Mouse (Mus musculus) forebrain, embryonic 13.5 days (tissue): ENCODE measurements around the gene Tex11. TPM values are rescaled to one million over a fixed set of nuclear protein-coding genes. Genes with fewer than 3 reads are reported as not detected.

Experiments used
- ATAC-seq: fragments of 200-750 bp; cut with Nextera tagmentation; 2 replicates; pipeline ENCODE4 v1.8.0; 2017
- H3K27ac ChIP-seq: fragments of 300-500 bp; sonication (generic); 2 replicates; pipeline ENCODE4 v1.5.1; 2015; ENCODE audit warnings: inconsistent platforms, mild to moderate bottlenecking, moderate library complexity
- H3K27me3 ChIP-seq: fragments of 300-500 bp; sonication (generic); 2 replicates; pipeline ENCODE4 v1.6.1; 2015; ENCODE audit warnings: mild to moderate bottlenecking, inconsistent platforms
- H3K36me3 ChIP-seq: fragments of 300-500 bp; sonication (generic); 2 replicates; pipeline ENCODE4 v1.6.1; 2015; ENCODE audit warnings: mild to moderate bottlenecking, inconsistent platforms; ENCODE audit not compliant: poor library complexity, severe bottlenecking
- H3K4me1 ChIP-seq: fragments of 300-500 bp; sonication (generic); 2 replicates; pipeline ENCODE4 v1.6.1; 2015; ENCODE audit warnings: inconsistent platforms
- H3K4me2 ChIP-seq: fragments of 300-500 bp; sonication (generic); 2 replicates; pipeline ENCODE4 v1.6.1; 2015; ENCODE audit warnings: inconsistent platforms, mild to moderate bottlenecking, moderate library complexity
- H3K4me3 ChIP-seq: fragments of 300-500 bp; sonication (generic); 2 replicates; pipeline ENCODE4 v1.5.1; 2015; ENCODE audit warnings: mild to moderate bottlenecking, inconsistent platforms
- H3K9ac ChIP-seq: fragments of 300-500 bp; sonication (generic); 2 replicates; pipeline ENCODE4 v1.6.1; 2015; ENCODE audit warnings: mild to moderate bottlenecking, inconsistent platforms
- H3K9me3 ChIP-seq: fragments of 300-500 bp; sonication (generic); replicated peaks from 2 replicates; pipeline ENCODE4 v1.6.1; 2016; ENCODE audit warnings: inconsistent platforms
- WGBS: fragments of 180-500 bp; shearing (Covaris S2); methylation state at CpG from one replicate; pipeline ENCODE4 v1.1.7; 2015; 5-methylcytosine and 5-hydroxymethylcytosine counted together
- polyA plus RNA-seq: library from polyadenylated mRNA; unstranded; fragments of >200 nt; fragmentation: Nextera tagmentation; extraction: Ambion mirVana; gene quantifications from 2 replicates; pipeline ENCODE4 v1.2.1, GENCODE M21; 2015

Gene Tex11
- polyA plus RNA-seq, 1 experiment from 2014 or later: not detected

DNA sequence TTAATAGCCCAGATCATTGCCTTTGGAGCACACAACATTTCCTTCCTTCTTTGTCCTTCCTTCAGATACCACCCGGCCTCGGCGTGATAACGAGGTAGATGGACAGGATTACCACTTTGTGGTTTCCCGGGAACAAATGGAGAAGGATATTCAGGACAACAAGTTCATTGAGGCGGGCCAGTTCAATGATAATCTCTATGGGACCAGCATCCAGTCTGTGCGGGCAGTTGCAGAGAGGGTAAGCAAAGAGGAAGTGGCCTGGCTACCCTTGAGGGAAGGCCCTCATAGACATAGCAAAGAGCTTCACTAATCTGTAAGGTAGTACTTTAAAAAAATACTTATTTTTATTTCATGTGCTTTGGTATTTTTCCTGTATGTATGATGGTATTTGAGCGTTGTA lies 245.3 kb downstream of the Tex11 start:
- Histone ChIP-seq H3K4me1 (no peaks in the 10 kb centered on the region), H3K9ac (no peak overlapping the region), H3K4me2 (no peak overlapping the region), H3K9me3 (no peaks in the 10 kb centered on the region), H3K27ac (no peak overlapping the region), H3K36me3 (peaks cover 88% of the 10 kb centered on the region), H3K4me3 (no peak overlapping the region), H3K27me3 (no peaks in the 10 kb centered on the region)
- 61% methylated on average over 8 of the region's 8 CpGs for WGBS
- no peak for ATAC-seq

DNA sequence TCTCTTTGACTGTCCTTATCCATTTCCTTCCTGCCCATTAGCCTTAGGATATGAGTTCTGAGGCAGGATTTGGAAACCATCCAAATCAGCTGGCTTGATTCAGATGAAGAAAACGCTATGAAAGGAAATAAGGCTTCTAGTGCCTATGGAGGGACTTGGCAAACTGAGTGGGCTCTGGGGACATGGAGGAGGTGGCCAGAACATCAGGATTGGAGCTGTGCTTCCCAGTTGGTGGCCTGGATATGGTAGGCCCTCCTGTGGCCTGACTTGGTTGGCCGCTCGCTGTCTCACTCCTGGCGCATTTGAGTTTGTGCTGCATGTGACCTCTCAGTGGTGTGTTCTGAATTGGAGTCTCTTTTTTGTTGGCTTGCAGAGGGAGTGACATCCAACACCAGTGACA lies 248.3 kb downstream of the Tex11 start:
- no peaks in the 10 kb centered on the region for H3K9me3 ChIP-seq

DNA sequence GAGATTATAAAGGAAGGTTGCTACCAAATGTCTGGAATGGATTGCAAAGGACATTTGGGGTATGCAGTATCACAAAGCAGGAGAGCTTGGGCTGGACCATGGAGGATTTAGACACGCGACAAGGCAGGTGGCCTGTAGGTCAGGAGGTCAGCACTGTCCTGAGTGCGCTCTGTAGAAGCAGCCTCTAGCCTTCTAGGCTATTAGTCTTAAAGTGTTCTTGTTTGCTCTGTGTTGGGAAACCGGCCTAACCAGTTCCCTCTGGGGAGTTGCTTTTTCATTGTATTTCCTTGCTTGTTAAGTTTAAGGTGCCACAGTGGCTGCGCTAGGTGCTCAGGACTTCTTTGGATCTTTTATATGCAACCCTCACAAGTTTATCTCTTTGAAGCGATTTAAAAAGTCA lies 257.4 kb downstream of the Tex11 start:
- H3K27me3 ChIP-seq: no peaks in the 10 kb centered on the region
- no peaks in the 10 kb centered on the region for H3K4me1 ChIP-seq
- WGBS: 80% methylated on average over 6 of the region's 6 CpGs
- H3K36me3 ChIP-seq: peaks cover 24% of the 10 kb centered on the region
- H3K4me2 ChIP-seq: no peak overlapping the region
- H3K27ac ChIP-seq: no peak overlapping the region
- H3K9me3 ChIP-seq: no peaks in the 10 kb centered on the region
- no peak overlapping the region for H3K4me3 ChIP-seq
- H3K9ac ChIP-seq: no peak overlapping the region
- ATAC-seq: no peak

More for the DNA sequence above, 248.3 kb downstream of the Tex11 start:
- no peak overlapping the region for H3K4me3 ChIP-seq
- no peak overlapping the region for H3K4me2 ChIP-seq
- no peak for ATAC-seq
- H3K27ac ChIP-seq: no peak overlapping the region
- no peaks in the 10 kb centered on the region for H3K27me3 ChIP-seq
- H3K9ac ChIP-seq: no peak overlapping the region
- H3K4me1 ChIP-seq: no peaks in the 10 kb centered on the region
- H3K36me3 ChIP-seq: peaks cover 90% of the 10 kb centered on the region
- 72% methylated on average over 4 of the region's 4 CpGs for WGBS

DNA sequence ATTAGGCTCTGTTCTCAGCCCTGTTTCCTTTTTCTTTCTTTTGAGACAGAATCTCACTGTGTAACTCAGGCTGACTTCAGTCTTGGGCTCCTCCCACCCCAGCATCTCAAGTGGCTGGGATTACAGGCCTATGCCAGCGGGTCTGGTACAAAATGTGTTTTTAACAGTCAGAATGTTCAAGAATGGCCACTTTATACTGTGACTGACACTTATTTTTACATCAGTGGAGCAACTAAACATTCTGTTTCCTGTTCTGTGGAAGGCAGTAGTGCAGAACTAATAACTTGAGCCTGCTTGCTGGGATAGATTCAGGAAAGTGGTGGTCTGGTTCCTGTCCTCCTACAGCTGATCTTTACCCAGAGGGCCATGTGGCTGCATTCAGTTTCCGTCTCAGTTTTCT lies 258.8 kb downstream of the Tex11 start:
- WGBS: 30% methylated on average over 2 of the region's 2 CpGs
- ATAC-seq: peak; percentile 54; the same call in 1 of the 2 replicates

DNA sequence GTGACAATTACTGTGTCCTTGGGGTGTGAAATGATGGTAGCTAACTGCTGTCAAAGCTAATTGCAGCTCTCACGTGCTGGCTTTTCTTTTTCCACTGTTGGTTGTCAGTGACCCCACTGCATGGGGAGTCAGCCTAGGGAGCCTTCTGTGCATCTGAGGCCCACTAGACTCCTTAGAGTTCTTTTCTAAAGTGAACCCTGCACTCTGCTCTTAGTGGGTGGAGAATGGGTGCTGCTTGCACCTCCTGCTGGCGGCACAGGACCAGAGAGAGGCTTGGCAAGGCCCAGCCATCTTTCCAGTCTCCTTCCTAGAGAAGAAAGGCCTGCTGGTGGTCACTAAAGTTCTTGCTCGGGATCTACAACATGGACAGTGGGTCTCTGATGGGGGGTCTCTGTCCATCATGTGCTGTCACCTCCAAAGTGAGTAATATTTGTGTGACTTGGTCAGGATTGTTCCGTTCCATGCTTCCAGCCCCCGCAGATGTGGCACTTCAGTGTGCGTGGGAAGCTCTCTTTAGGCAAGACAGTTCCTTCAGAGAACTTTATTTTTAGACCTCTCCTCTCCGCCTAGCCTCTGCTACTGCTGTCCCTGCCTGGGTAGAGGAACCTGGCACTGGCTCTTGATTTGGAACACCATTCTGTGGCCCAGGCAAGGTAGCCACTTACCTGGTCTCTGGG lies 261.5 kb downstream of the Tex11 start:
- H3K27me3 ChIP-seq: no peaks in the 10 kb centered on the region
- WGBS: 80% methylated on average over 7 of the region's 7 CpGs
- no peak overlapping the region for H3K4me2 ChIP-seq
- no peak overlapping the region for H3K9ac ChIP-seq
- ATAC-seq: peak; percentile 20; the same call in 1 of the 2 replicates
- peaks cover 14% of the 10 kb centered on the region; the same call in 1 of the 2 replicates for H3K4me1 ChIP-seq
- H3K9me3 ChIP-seq: no peaks in the 10 kb centered on the region
- peaks cover 10% of the 10 kb centered on the region for H3K36me3 ChIP-seq
- H3K4me3 ChIP-seq: no peak overlapping the region
- H3K27ac ChIP-seq: no peak overlapping the region

More for the DNA sequence above, 258.8 kb downstream of the Tex11 start:
- no peak overlapping the region for H3K4me3 ChIP-seq
- H3K27me3 ChIP-seq: no peaks in the 10 kb centered on the region
- no peak overlapping the region for H3K27ac ChIP-seq
- peaks cover 6% of the 10 kb centered on the region; the same call in 1 of the 2 replicates for H3K4me1 ChIP-seq
- peaks cover 13% of the 10 kb centered on the region for H3K36me3 ChIP-seq
- H3K9ac ChIP-seq: no peak overlapping the region
- H3K4me2 ChIP-seq: no peak overlapping the region
- H3K9me3 ChIP-seq: no peaks in the 10 kb centered on the region

DNA sequence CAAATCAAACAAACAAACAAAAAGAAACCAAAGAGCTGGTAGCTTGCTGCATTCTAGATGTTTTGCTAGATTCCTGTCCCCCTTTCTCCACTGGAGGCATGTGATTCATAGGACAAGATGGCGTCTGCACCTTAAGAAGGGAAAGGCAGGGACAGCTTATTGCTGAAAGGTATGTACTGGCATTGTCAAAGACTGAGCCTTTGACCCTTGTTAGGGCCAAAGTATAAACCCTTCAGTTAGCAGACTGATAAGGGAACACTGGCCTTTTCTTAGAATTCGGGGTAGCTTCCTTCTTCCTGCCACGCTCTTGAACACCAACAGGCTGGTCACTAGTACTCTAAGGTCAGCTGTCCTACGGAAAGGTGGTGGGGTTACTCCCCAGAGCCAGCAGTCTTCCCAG lies 262.1 kb downstream of the Tex11 start:
- H3K4me2 ChIP-seq: no peak overlapping the region
- 81% methylated on average over 4 of the region's 4 CpGs for WGBS
- H3K4me1 ChIP-seq: peaks cover 14% of the 10 kb centered on the region; the same call in 1 of the 2 replicates
- no peak for ATAC-seq
- H3K4me3 ChIP-seq: no peak overlapping the region
- no peak overlapping the region for H3K9ac ChIP-seq
- peaks cover 10% of the 10 kb centered on the region for H3K36me3 ChIP-seq
- no peaks in the 10 kb centered on the region for H3K9me3 ChIP-seq
- H3K27ac ChIP-seq: no peak overlapping the region
- no peaks in the 10 kb centered on the region for H3K27me3 ChIP-seq

DNA sequence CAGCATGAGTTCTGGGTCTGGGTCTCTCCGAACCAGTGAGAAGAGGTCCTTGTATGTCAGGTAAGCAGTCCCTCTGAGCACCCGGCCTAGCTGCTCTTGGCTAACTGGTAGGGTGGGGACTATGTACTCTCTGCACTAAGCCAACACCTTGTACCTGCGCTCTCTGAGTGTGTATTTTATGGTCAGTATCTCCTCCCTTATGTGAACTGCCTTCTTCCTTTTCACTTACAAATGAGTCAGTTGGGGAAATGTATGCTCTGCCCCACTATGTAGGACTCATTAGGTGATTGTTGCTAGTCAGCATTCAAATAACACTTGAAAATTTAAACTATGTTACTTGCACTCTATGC lies 262.8 kb downstream of the Tex11 start:
- Histone ChIP-seq H3K4me3 (no peak overlapping the region), H3K9me3 (no peaks in the 10 kb centered on the region), H3K4me1 (peaks cover 14% of the 10 kb centered on the region; the same call in 1 of the 2 replicates), H3K4me2 (no peak overlapping the region), H3K27ac (no peak overlapping the region), H3K9ac (no peak overlapping the region), H3K36me3 (peaks cover 10% of the 10 kb centered on the region), H3K27me3 (no peaks in the 10 kb centered on the region)
- WGBS: 87% methylated on average over 3 of the region's 3 CpGs
- ATAC-seq: no peak

DNA sequence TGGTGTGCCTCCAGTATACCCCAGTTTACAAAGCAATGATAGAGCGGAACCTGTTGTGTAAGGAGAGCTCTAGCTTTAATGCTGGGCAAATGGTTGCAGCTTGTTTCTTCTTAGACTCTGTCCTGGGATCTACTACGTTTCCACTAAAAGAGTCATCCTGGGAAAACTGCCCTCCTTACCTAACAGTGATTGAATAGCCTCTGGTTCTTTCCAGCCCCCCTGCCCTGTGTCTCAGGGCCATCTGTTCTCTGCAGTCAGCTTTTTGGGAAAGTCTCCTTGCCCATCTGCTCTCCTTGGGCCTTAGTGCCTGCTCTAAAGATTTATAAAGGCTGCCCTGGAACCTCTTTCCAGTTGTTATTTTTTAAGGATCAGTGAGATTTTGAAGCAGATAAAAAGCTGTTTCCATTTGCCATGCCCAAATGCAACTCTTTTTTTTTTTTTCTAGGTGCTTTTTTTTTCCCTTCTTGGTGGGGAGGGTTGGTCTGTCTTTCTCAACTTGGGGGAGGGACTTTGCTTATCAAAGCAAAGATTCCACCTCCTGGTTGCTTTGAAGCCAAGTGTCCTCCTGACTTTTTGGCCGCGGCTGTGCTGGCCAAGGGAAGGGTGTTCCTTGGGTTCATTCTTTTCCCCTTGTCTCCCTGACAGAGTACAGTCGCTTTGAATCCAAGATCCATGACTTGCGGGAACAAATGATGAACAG lies 263.3 kb downstream of the Tex11 start:
- peaks cover 14% of the 10 kb centered on the region; the same call in 1 of the 2 replicates for H3K4me1 ChIP-seq
- peaks cover 10% of the 10 kb centered on the region for H3K36me3 ChIP-seq
- H3K4me2 ChIP-seq: no peak overlapping the region
- H3K9me3 ChIP-seq: no peaks in the 10 kb centered on the region
- WGBS: 85% methylated on average over 6 of the region's 6 CpGs
- H3K27ac ChIP-seq: no peak overlapping the region
- no peak overlapping the region for H3K4me3 ChIP-seq
- no peaks in the 10 kb centered on the region for H3K27me3 ChIP-seq
- no peak for ATAC-seq
- H3K9ac ChIP-seq: no peak overlapping the region

DNA sequence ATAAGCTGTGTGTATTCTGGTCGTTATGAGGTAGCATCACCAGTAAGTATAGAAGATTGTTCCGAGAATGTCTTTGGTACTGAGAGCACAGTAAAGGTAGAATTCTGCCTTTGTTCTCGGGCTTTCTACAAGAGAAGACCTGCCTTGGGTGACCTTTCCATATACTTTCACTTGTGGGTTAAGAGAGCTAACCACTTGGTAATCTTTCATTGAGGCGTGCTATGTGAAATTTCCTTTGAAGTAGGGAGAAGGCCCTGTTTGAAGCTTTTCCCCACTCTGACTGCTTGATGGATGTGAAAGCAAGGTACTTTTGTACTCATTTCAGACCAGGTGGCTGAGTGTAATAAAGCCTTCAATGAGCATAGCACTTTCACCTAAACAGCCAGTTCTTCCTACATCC lies 270.1 kb downstream of the Tex11 start:
- Histone ChIP-seq H3K27ac (no peak overlapping the region), H3K4me3 (no peak overlapping the region), H3K9ac (no peak overlapping the region), H3K27me3 (no peaks in the 10 kb centered on the region), H3K36me3 (0 out of 2 replicates have a peak, but pooled peaks cover 5% of the 10 kb centered on the region), H3K9me3 (no peaks in the 10 kb centered on the region), H3K4me1 (peaks cover 6% of the 10 kb centered on the region; the same call in 1 of the 2 replicates), H3K4me2 (no peak overlapping the region)
- ATAC-seq: no peak
- 86% methylated on average over 4 of the region's 4 CpGs for WGBS

Other genes with a start within 250 kb of the Tex11 start
- 0.57 and 1.2 TPM in 2 replicates for gene Slc7a3, start 26.4 kb upstream of the Tex11 start, polyA plus RNA-seq
- gene Snx12, start 162.9 kb upstream of the Tex11 start, polyA plus RNA-seq: 55.5 and 57.5 TPM in 2 replicates
- gene Foxo4, start 194.9 kb upstream of the Tex11 start, polyA plus RNA-seq: 1.3 TPM in 2 replicates
- gene Gm614, start 204.3 kb upstream of the Tex11 start, polyA plus RNA-seq: not detected in 2 replicates
- gene Il2rg, start 208.6 kb upstream of the Tex11 start, polyA plus RNA-seq: 2.3 and 2.4 TPM in 2 replicates
- gene Gm20489, start 209.4 kb upstream of the Tex11 start, polyA plus RNA-seq: not detected in 2 replicates
- gene Med12, start 214.4 kb upstream of the Tex11 start, polyA plus RNA-seq: 31.3 and 31.7 TPM in 2 replicates
- gene Nlgn3, start 239.5 kb upstream of the Tex11 start, polyA plus RNA-seq: 33.8 and 43.0 TPM in 2 replicates